Mouse (Mus musculus) left cerebral cortex, postnatal 4 days (tissue): ENCODE data around the gene Cfap20. TPM values are rescaled to one million over a fixed set of nuclear protein-coding genes. Genes with fewer than 3 reads are reported as not detected.

ENCODE experiments used
- DNase-seq: peaks from one replicate; pipeline ENCODE4 v3.0.0-alpha.2; 2022
- intact Hi-C: fragments of 180-260 bp; cut with DNase I; formaldehyde crosslinking; loops from one replicate; pipeline ENCODE4 v1.15.1; 2025
- total RNA-seq, 2 experiments: library from RNA; stranded (reverse); gene quantifications; 2 replicates each; pipeline ENCODE4 v1.2.3; 2021

Gene Cfap20
- total RNA-seq, 2 experiments from 2014 or later, result 67.5 to 67.7 TPM

- DNase-seq, result no peak
- intact Hi-C loops, result no loop called here
Measured at GRCm38 (mm10) chr8:95376309-95376999, 58.2 kb downstream of the Cfap20 start.

GRCm38 (mm10) chr8:95375374-95375930 lies 59.2 kb downstream of the Cfap20 start:
- intact Hi-C loops, result no loop called here
- no peak for DNase-seq

- no peak for DNase-seq
- intact Hi-C loops, result no loop called here
Measured at GRCm38 (mm10) chr8:95374429-95374828, 60.2 kb downstream of the Cfap20 start.

- no peak for DNase-seq
- intact Hi-C loops, result no loop called here
Measured at GRCm38 (mm10) chr8:95373389-95374002, 61.2 kb downstream of the Cfap20 start.

Other genes starting within 250 kb of the Cfap20 start
- 10 to 100 TPM; 63.7 to 65.7 TPM for gene Kifc3, start 232.1 kb downstream of the Cfap20 start, total RNA-seq
- under 1 TPM; 0.42 to 0.58 TPM for gene Cngb1, start 128.3 kb downstream of the Cfap20 start, total RNA-seq
- 1 to 10 TPM; 3.5 to 4.2 TPM for gene Tepp, start 124.3 kb downstream of the Cfap20 start, total RNA-seq
- 10 to 100 TPM; 26.8 to 29.6 TPM for gene Zfp319, start 102.9 kb downstream of the Cfap20 start, total RNA-seq
- gene Usb1, start 102.6 kb downstream of the Cfap20 start, total RNA-seq, result 10 to 100 TPM; 26.5 to 32.8 TPM
- 10 to 100 TPM; 40.0 to 44.2 TPM for gene Mmp15, start 82.6 kb downstream of the Cfap20 start, total RNA-seq
- 10 to 100 TPM; 81.1 to 93.5 TPM for gene Csnk2a2, start 55.2 kb upstream of the Cfap20 start, total RNA-seq
- gene Ccdc113, start 99.2 kb upstream of the Cfap20 start, total RNA-seq, result 1 to 10 TPM in 1 of 2 experiments, under 1 TPM in 1; 0.60 to 1.0 TPM
- not detected for gene Prss54, start 141.5 kb upstream of the Cfap20 start, total RNA-seq
- 1 to 10 TPM; 1.7 to 1.8 TPM for gene Gins3, start 198.6 kb upstream of the Cfap20 start, total RNA-seq
- gene Ndrg4, start 242.1 kb upstream of the Cfap20 start, total RNA-seq, result 100 to 1,000 TPM; 540 to 651 TPM